Mouse (Mus musculus) layer of hippocampus, adult 11-12 months (tissue): ENCODE measurements around the gene Schip1.

Source experiments
- DNase-seq: peaks from one replicate; pipeline ENCODE4 v3.0.0; 2022; ENCODE audit warnings: low spot score

Gene Schip1

GRCm38 (mm10) chr3:68674721-68675120 is 610.1 kb downstream of the Schip1 start:
- DNase-seq = no peak

- DNase-seq = no peak
Measured at GRCm38 (mm10) chr3:68675216-68675835, 610.7 kb downstream of the Schip1 start.
